ENCODE assay signal across 10 mouse cellular contexts in genomic region chr19:41529169-41529568, GRCm38 (mm10).
"Had no signal": no experiment of that assay in that cellular context is flagged by ENCODE, and none has a peak within 500 bp of the region (broad histone marks: within the 10 kb centered on the region; RNA-seq: fewer than 3 reads in every experiment).

No protein-coding gene starts in this region.

- DNase-seq: kidney, postnatal 10 days; kidney, postnatal 4 days; left cerebral cortex, postnatal 4 days; lung, adult 18-20 months; lung, postnatal 36 days; midbrain, embryonic 14.5 days; retina, postnatal 1 day; right cerebral cortex, postnatal 4 days; spleen, adult 18-20 months; thymus, postnatal 4 days had no signal
